Mouse (Mus musculus) thymus, adult 2 months (tissue): Measurements from ENCODE around the gene Tesk2.

Experiments used
- CTCF ChIP-seq: fragments of 200-500 bp; IDR thresholded peaks from 2 replicates; pipeline ENCODE4 v1.5.1; 2012; ENCODE audit warnings: mild to moderate bottlenecking, control low read depth, low read length, moderate library complexity, borderline replicate concordance; ENCODE audit not compliant: control insufficient read depth, poor library complexity, insufficient read depth; ENCODE audit errors: extremely low read depth
- POLR2A ChIP-seq: fragments of 200-500 bp; IDR thresholded peaks from 2 replicates; pipeline ENCODE4 v1.6.1; 2012; ENCODE audit warnings: mild to moderate bottlenecking, low read length, control low read depth, moderate library complexity; ENCODE audit not compliant: control insufficient read depth, poor library complexity, insufficient read depth; ENCODE audit errors: extremely low read depth

- TF ChIP-seq POLR2A (no peak), CTCF (no peak)
These were observed 415 bp downstream of the Tesk2 start for GRCm38 (mm10) chr4:116721098-116721628.
